Mouse (Mus musculus) lung, postnatal 0 days (tissue): ENCODE results near the gene Cd300lf. TPM values are rescaled to one million over a fixed set of nuclear protein-coding genes. Genes with fewer than 3 reads are reported as not detected.

Source experiments
- ATAC-seq: fragments of 200-750 bp; cut with Nextera tagmentation; 2 replicates; pipeline ENCODE4 v1.8.0; 2017; ENCODE audit warnings: moderate library complexity
- DNase-seq: peaks from one replicate; pipeline ENCODE4 v3.0.0-alpha.2; 2016; ENCODE audit warnings: low spot score
- H3K27ac ChIP-seq: fragments of 300-500 bp; sonication (generic); 2 replicates; pipeline ENCODE4 v1.5.1; 2014; ENCODE audit warnings: antibody characterized with exemption, mild to moderate bottlenecking, low read length, mixed read lengths
- H3K27me3 ChIP-seq: fragments of 300-500 bp; sonication (generic); replicated peaks from 2 replicates; pipeline ENCODE4 v1.6.1; 2014; ENCODE audit warnings: low read length, mixed read lengths; ENCODE audit not compliant: insufficient read depth
- H3K36me3 ChIP-seq: fragments of 300-500 bp; sonication (generic); 2 replicates; pipeline ENCODE4 v1.6.1; 2014; ENCODE audit warnings: low read length, mixed read lengths; ENCODE audit not compliant: insufficient read depth
- H3K4me1 ChIP-seq: fragments of 300-500 bp; sonication (generic); 2 replicates; pipeline ENCODE4 v1.6.1; 2014; ENCODE audit warnings: antibody characterized with exemption, low read depth, low read length, mixed read lengths; ENCODE audit not compliant: insufficient read depth
- H3K4me2 ChIP-seq: fragments of 300-500 bp; sonication (generic); replicated peaks from 2 replicates; pipeline ENCODE4 v1.6.1; 2014; ENCODE audit warnings: low read depth, mild to moderate bottlenecking, low read length, moderate library complexity, mixed read lengths
- H3K4me3 ChIP-seq: fragments of 300-500 bp; sonication (generic); 2 replicates; pipeline ENCODE4 v1.5.1; 2014; ENCODE audit warnings: low read depth, low read length
- H3K9ac ChIP-seq: fragments of 300-500 bp; sonication (generic); replicated peaks from 2 replicates; pipeline ENCODE4 v1.6.1; 2014; ENCODE audit warnings: low read depth, mild to moderate bottlenecking
- H3K9me3 ChIP-seq: fragments of 300-500 bp; sonication (generic); 2 replicates; pipeline ENCODE4 v1.6.1; 2016; ENCODE audit warnings: low read length, mixed read lengths
- CTCF ChIP-seq: IDR thresholded peaks from 2 replicates; pipeline ENCODE4 v1.5.1; 2016; ENCODE audit warnings: antibody characterized with exemption, mild to moderate bottlenecking
- EP300 ChIP-seq: IDR thresholded peaks from 2 replicates; pipeline ENCODE4 v1.6.1; 2016; ENCODE audit warnings: antibody characterized with exemption, mild to moderate bottlenecking, control low read depth
- WGBS: fragments of 180-500 bp; shearing (Covaris S2); extraction: QIAGEN DNeasy Blood & Tissue Kit; methylation state at CpG from one replicate; pipeline ENCODE4 v1.1.7; 2014; 5-methylcytosine and 5-hydroxymethylcytosine counted together
- polyA plus RNA-seq: library from polyadenylated mRNA; unstranded; fragments of >200 nt; fragmentation: Nextera tagmentation; extraction: Ambion mirVana; gene quantifications from 2 replicates; pipeline ENCODE4 v1.2.1, GENCODE M21; 2015

Cd300lf gene
- polyA plus RNA-seq, 1 experiment from 2014 or later = 13.1 TPM

GRCm38 (mm10) chr11:115110271-115110670 is 23.5 kb downstream of the Cd300lf start:
- Histone ChIP-seq H3K4me1 (no peaks in the 10 kb centered on the region), H3K36me3 (no peaks in the 10 kb centered on the region), H3K4me3 (no peak overlapping the region), H3K4me2 (no peak overlapping the region), H3K27me3 (no peaks in the 10 kb centered on the region), H3K27ac (no peak overlapping the region), H3K9ac (no peak overlapping the region), H3K9me3 (no peaks in the 10 kb centered on the region)
- TF ChIP-seq EP300 (no peak), CTCF (no peak)
- ATAC-seq (no peak), DNase-seq (peak; percentile 23)
- 55% methylated on average over 5 of the region's 5 CpGs for WGBS

GRCm38 (mm10) chr11:115108176-115108575 is 25.6 kb downstream of the Cd300lf start:
- 82% methylated on average over 8 of the region's 8 CpGs for WGBS
- DNase-seq = no peak
- ATAC-seq = no peak
- Histone ChIP-seq H3K27ac (no peak overlapping the region), H3K9ac (no peak overlapping the region), H3K4me2 (no peak overlapping the region), H3K27me3 (no peaks in the 10 kb centered on the region), H3K9me3 (no peaks in the 10 kb centered on the region), H3K4me1 (no peaks in the 10 kb centered on the region), H3K4me3 (no peak overlapping the region), H3K36me3 (no peaks in the 10 kb centered on the region)
- no peak for TF ChIP-seq CTCF
- no peak for TF ChIP-seq EP300

DNA sequence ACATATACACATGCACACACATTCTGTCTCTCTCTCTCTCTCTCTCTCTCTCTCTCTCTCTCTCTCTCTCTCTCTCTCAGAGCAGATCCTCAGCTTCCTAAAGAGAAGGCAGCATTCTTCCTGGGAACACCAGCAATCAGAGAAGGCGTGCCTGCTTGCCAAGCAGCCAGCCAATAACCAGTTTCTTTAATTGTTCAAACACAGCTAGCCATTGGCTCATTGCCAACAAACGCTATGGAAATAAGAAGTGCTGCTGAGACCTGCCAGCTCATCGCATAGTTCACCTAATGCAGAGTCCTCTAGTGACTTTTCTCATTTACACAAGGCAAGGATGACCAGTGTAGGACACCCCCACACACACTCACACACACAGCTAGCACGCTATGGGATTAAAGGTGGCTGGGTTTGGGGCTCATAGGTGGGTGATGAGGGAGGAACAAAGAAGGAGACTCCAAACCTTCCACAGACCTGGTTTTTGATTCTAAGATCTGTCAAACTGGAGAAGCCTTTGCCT is 26.3 kb downstream of the Cd300lf start:
- peak; percentile 28 for DNase-seq
- WGBS = 17% methylated on average over 4 of the region's 4 CpGs
- Histone ChIP-seq H3K4me1 (no peaks in the 10 kb centered on the region), H3K9ac (no peak overlapping the region), H3K27ac (no peak overlapping the region), H3K9me3 (no peaks in the 10 kb centered on the region), H3K27me3 (no peaks in the 10 kb centered on the region), H3K4me2 (no peak overlapping the region), H3K4me3 (no peak overlapping the region), H3K36me3 (no peaks in the 10 kb centered on the region)
- no peak for TF ChIP-seq EP300
- no peak for TF ChIP-seq CTCF
- no peak for ATAC-seq

DNA sequence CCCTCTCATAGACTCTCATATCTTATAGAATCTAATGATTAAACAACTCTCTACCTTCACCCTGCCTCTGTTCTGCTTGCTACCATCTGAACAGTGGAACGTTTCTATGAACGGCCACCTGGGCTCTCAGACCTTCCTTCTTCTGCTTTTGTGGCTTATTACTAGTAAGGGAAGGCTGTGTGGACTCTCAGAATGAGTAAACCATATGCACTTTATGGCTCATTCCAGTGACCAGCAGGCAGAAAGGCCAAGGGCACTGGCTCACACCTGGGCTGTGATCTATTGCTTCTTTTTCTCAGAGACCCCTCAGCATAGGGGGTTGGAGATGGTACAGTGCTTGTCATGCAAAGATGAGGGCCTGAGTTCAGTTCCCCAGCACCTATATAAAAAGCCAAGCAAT is 27.2 kb downstream of the Cd300lf start:
- Histone ChIP-seq H3K9me3 (no peaks in the 10 kb centered on the region), H3K27me3 (no peaks in the 10 kb centered on the region), H3K4me1 (no peaks in the 10 kb centered on the region), H3K36me3 (no peaks in the 10 kb centered on the region), H3K4me2 (no peak overlapping the region), H3K9ac (no peak overlapping the region), H3K4me3 (no peak overlapping the region), H3K27ac (no peak overlapping the region)
- no peak for DNase-seq
- 72% methylated on average over 2 of the region's 2 CpGs for WGBS
- no peak for TF ChIP-seq EP300
- no peak for TF ChIP-seq CTCF
- no peak for ATAC-seq

- Histone ChIP-seq H3K9ac (no peak overlapping the region), H3K4me3 (no peak overlapping the region), H3K27me3 (no peaks in the 10 kb centered on the region), H3K36me3 (no peaks in the 10 kb centered on the region), H3K9me3 (no peaks in the 10 kb centered on the region), H3K4me2 (no peak overlapping the region), H3K4me1 (no peaks in the 10 kb centered on the region), H3K27ac (no peak overlapping the region)
- TF ChIP-seq CTCF = no peak
- no peak for TF ChIP-seq EP300
- DNase-seq = no peak
- no peak for ATAC-seq
- WGBS = 68% methylated on average over 8 of the region's 8 CpGs
Observed at GRCm38 (mm10) chr11:115104769-115105563, 28.8 kb downstream of the Cd300lf start.

- DNase-seq (no peak), ATAC-seq (no peak)
- Histone ChIP-seq H3K27me3 (no peaks in the 10 kb centered on the region), H3K4me1 (no peaks in the 10 kb centered on the region), H3K4me2 (no peak overlapping the region), H3K4me3 (no peak overlapping the region), H3K9ac (no peak overlapping the region), H3K9me3 (no peaks in the 10 kb centered on the region), H3K36me3 (no peaks in the 10 kb centered on the region), H3K27ac (no peak overlapping the region)
- 78% methylated on average over 25 of the region's 25 CpGs for WGBS
- TF ChIP-seq CTCF (no peak), EP300 (no peak)
Observed at GRCm38 (mm10) chr11:115103470-115104413, 30.1 kb downstream of the Cd300lf start.
